Mouse (Mus musculus) C2C12 (cell line): ENCODE results near the gene Cyp2t4. TPM values are rescaled to one million over a fixed set of nuclear protein-coding genes. Genes with fewer than 3 reads are reported as not detected.

Experiments used
- H3K27me3 ChIP-seq: one replicate; pipeline ENCODE4 v1.6.1; 2011; ENCODE audit not compliant: control insufficient read depth, insufficient read depth, insufficient read length
- H3K36me3 ChIP-seq: one replicate; pipeline ENCODE4 v1.6.1; 2011; ENCODE audit not compliant: control insufficient read depth, insufficient read depth
- H3K4me3 ChIP-seq: one replicate; pipeline ENCODE4 v1.5.1; 2011; ENCODE audit warnings: mild to moderate bottlenecking, control low read depth; ENCODE audit not compliant: poor library complexity, insufficient read depth, severe bottlenecking
- H3K79me2 ChIP-seq: one replicate; pipeline ENCODE4 v1.6.1; 2011; ENCODE audit not compliant: control insufficient read depth, insufficient read depth
- H3K79me3 ChIP-seq: one replicate; pipeline ENCODE4 v1.6.1; 2011; ENCODE audit warnings: low read depth, control low read depth
- H3ac ChIP-seq: one replicate; pipeline ENCODE3; 2011; ENCODE audit warnings: low read depth; ENCODE audit not compliant: control insufficient read depth, insufficient read length
- CEBPB ChIP-seq: IDR thresholded peaks from one replicate; pipeline ENCODE4 v1.6.1; 2011; ENCODE audit warnings: low read depth, mild to moderate bottlenecking, control low read depth, moderate library complexity
- CTCF ChIP-seq: IDR thresholded peaks from one replicate; pipeline ENCODE4 v1.5.1; 2011; ENCODE audit not compliant: control insufficient read depth, insufficient read depth, insufficient read length
- FOSL1 ChIP-seq: IDR thresholded peaks from one replicate; pipeline ENCODE4 v1.8.0; 2011; ENCODE audit warnings: mild to moderate bottlenecking, low read length; ENCODE audit not compliant: poor library complexity, insufficient read depth, severe bottlenecking
- MAX ChIP-seq: IDR thresholded peaks from one replicate; pipeline ENCODE4 v1.6.1; 2011; ENCODE audit warnings: mild to moderate bottlenecking, control low read depth
- MYOD1 ChIP-seq: IDR thresholded peaks from one replicate; pipeline ENCODE4 v1.6.1; 2011; ENCODE audit warnings: low read depth; ENCODE audit not compliant: control insufficient read depth, insufficient read length
- MYOG ChIP-seq: IDR thresholded peaks from one replicate; pipeline ENCODE4 v1.6.1; 2011; ENCODE audit not compliant: control insufficient read depth, insufficient read length; ENCODE audit errors: extremely low read depth
- USF1 ChIP-seq: IDR thresholded peaks from one replicate; pipeline ENCODE4 v1.6.1; 2011; ENCODE audit warnings: low read depth, mild to moderate bottlenecking, control low read depth, moderate library complexity
- microRNA-seq: library from miRNA; unstranded; fragments of <30 nt; microRNA quantifications from one replicate; pipeline ENCODE4, GENCODE M21; 2019; ENCODE audit warnings: borderline microRNAs expressed
- polyA plus RNA-seq: library from polyadenylated mRNA; unstranded; fragments of >200 nt; fragmentation: generic; extraction: Trizol; gene quantifications from one replicate; pipeline ENCODE4 v1.2.1, GENCODE M21; 2012; ENCODE audit warnings: missing spikeins

The Cyp2t4 gene
- polyA plus RNA-seq, 1 experiment = not detected

- TF ChIP-seq FOSL1 = no peak
- H3K4me3 ChIP-seq = no peak overlapping the region
- no peaks in the 10 kb centered on the region for H3K27me3 ChIP-seq
- peaks cover 17% of the 10 kb centered on the region for H3K79me3 ChIP-seq
- peaks cover 21% of the 10 kb centered on the region for H3K79me2 ChIP-seq
- H3ac ChIP-seq = no peak overlapping the region
- H3K36me3 ChIP-seq = peaks cover 15% of the 10 kb centered on the region
Observed at GRCm38 (mm10) chr7:27198779-27199178, 45.3 kb downstream of the Cyp2t4 start.

GRCm38 (mm10) chr7:27203730-27204449 lies 50.4 kb downstream of the Cyp2t4 start:
- H3K36me3 ChIP-seq = peaks cover 6% of the 10 kb centered on the region
- no peaks in the 10 kb centered on the region for H3K79me2 ChIP-seq
- no peak overlapping the region for H3ac ChIP-seq
- no peaks in the 10 kb centered on the region for H3K27me3 ChIP-seq
- TF ChIP-seq MAX (no peak), MYOG (no peak), CTCF (no peak), CEBPB (no peak), USF1 (no peak), MYOD1 (no peak), FOSL1 (no peak)
- no peaks in the 10 kb centered on the region for H3K79me3 ChIP-seq
- no peak overlapping the region for H3K4me3 ChIP-seq

Small RNA genes lying within 50 kb of the gene (microRNA-seq; reads per million reads assigned to microRNA genes)
- gene Mir1191 (10.0 reads per million, percentile 59 among the genes with 10 or more reads in this experiment), gene Mir3101 (0.20 reads per million)

Other genes with a start within 250 kb of the Cyp2t4 start
- gene Cyp2a22, start 214.3 kb upstream of the Cyp2t4 start, polyA plus RNA-seq = not detected
- not detected for gene Cyp2a12, start 124.6 kb upstream of the Cyp2t4 start, polyA plus RNA-seq
- gene Cyp2f2, start 33.8 kb upstream of the Cyp2t4 start, polyA plus RNA-seq = not detected
- gene Egln2, start 13.1 kb downstream of the Cyp2t4 start, polyA plus RNA-seq = 68.8 TPM
- gene Rab4b, start 25.2 kb downstream of the Cyp2t4 start, polyA plus RNA-seq = 46.6 TPM
- 0.06 TPM for gene Gm21983, start 27.4 kb downstream of the Cyp2t4 start, polyA plus RNA-seq
- 0.26 TPM for gene Mia, start 27.4 kb downstream of the Cyp2t4 start, polyA plus RNA-seq
- 3.2 TPM for gene BC024978, start 42.1 kb downstream of the Cyp2t4 start, polyA plus RNA-seq
- gene Snrpa, start 42.6 kb downstream of the Cyp2t4 start, polyA plus RNA-seq = 210 TPM
- 5.7 TPM for gene Itpkc, start 74.9 kb downstream of the Cyp2t4 start, polyA plus RNA-seq
- 9.3 TPM for gene Coq8b, start 79.3 kb downstream of the Cyp2t4 start, polyA plus RNA-seq
- gene Numbl, start 104.7 kb downstream of the Cyp2t4 start, polyA plus RNA-seq = 11.7 TPM
- 22.9 TPM for gene Ltbp4, start 184.0 kb downstream of the Cyp2t4 start, polyA plus RNA-seq
- gene Shkbp1, start 202.3 kb downstream of the Cyp2t4 start, polyA plus RNA-seq = 27.6 TPM
- gene Gm20479, start 203.7 kb downstream of the Cyp2t4 start, polyA plus RNA-seq = not detected